Mouse (Mus musculus) liver, postnatal 0 days (tissue): Measurements from ENCODE around the gene Gm10563.

ENCODE experiments used
- CTCF ChIP-seq: sonication (generic); IDR thresholded peaks from 2 replicates; pipeline ENCODE4 v1.5.1; 2016; ENCODE audit warnings: antibody characterized with exemption, low read depth
- EP300 ChIP-seq: IDR thresholded peaks from 2 replicates; pipeline ENCODE4 v1.6.1; 2016; ENCODE audit warnings: antibody characterized with exemption, low read depth, mild to moderate bottlenecking

DNA sequence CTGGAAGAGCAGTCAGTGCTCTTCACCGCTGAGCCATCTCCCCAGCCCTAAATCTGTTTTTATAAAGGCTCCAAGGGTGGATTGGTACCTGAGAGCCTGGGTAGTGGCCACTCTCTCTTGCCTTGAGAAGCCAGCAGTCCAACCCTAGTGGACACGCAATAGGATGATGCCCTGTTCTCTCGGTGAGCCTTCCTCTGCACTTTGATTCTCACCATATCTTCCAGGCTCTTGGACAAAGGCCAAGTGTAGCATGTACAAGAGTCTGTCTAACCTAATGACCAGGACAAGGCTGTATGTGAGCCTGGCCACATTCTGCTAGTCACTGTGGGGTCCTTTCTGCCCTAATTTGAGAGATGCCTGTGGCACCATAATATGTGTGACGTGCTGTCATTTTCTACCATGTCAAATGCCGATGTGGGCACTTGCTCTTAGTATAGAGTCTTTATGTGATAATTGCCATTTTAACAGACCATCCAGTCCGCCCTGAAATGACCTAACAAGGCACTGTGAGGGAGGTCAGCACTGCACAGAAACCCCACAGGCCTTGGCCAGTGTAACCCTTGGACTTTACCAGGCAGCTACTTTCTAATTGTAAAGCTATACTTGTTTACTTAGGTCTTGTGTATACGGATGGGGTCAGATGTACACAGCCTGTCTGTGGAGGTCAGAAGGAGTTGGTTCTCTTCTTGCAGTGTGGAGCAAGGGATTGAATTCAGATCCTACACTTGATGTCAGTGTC is 76.4 kb downstream of the Gm10563 start:
- TF ChIP-seq CTCF (no peak), EP300 (0 out of 2 replicates have a peak, but pooled peaks have one; percentile 41)
